Mouse (Mus musculus) CH12F3 (cell line): ENCODE measurements around the gene S100a7a.

Experiments
- in situ Hi-C: fragments of 300-500 bp; cut with MboI; formaldehyde crosslinking; loops from 2 replicates; pipeline ENCODE4 v1.14.3; 2020; ENCODE audit warnings: low sequenced_read_pairs

S100a7a gene

GRCm38 (mm10) chr3:90653717-90654116, at the start of gene S100a7a:
TSS of gene S100a7a (plus strand) at chr3:90654017.
- in situ Hi-C loops: no loop called here

GRCm38 (mm10) chr3:90604416-90604815, 49.4 kb upstream of the S100a7a start:
- in situ Hi-C loops: no loop called here

GRCm38 (mm10) chr3:90605049-90605448, 48.8 kb upstream of the S100a7a start:
- in situ Hi-C loops: no loop called here

DNA sequence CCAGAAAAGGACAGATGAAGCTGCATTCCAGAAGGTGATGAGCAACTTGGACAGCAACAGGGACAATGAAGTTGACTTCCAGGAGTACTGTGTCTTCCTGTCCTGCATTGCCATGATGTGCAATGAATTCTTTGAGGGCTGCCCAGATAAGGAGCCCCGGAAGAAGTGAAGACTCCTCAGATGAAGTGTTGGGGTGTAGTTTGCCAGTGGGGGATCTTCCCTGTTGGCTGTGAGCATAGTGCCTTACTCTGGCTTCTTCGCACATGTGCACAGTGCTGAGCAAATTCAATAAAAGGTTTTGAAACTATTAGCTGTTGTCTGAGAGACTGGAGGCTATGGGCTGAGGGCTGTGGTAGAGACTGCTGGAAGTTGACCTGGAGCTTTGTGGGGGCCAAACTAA, 48.1 kb upstream of the S100a7a start:
- in situ Hi-C loops: no loop called here

GRCm38 (mm10) chr3:90606185-90606584, 47.6 kb upstream of the S100a7a start:
- in situ Hi-C loops: no loop called here

- in situ Hi-C loops: no loop called here
These were observed 46.5 kb upstream of the S100a7a start for GRCm38 (mm10) chr3:90607361-90607760.

DNA sequence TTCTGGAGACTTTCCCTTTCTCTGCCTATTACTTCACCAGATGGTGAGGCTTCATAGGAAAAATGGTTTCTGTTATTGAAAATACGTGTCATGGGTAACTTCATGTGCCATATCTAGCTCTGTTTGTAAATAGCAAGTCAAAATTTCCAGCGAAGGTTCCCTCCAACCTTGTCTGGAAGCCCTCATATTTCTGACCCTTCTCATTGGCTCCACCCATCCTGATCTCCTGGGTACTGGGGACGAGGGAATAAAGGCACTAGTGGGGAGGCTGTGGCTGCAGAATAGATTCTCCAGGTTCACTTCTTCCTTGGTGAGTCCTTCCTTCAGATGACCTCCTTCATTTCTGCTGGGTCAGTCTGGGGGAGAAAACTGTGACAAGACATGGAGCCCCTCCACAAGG, 45.6 kb upstream of the S100a7a start, which contains the start of gene S100a5:
Gene S100a5, plus strand, starts transcription at position 301 of the 400 bp plus-strand sequence.
- in situ Hi-C loops: no loop called here

DNA sequence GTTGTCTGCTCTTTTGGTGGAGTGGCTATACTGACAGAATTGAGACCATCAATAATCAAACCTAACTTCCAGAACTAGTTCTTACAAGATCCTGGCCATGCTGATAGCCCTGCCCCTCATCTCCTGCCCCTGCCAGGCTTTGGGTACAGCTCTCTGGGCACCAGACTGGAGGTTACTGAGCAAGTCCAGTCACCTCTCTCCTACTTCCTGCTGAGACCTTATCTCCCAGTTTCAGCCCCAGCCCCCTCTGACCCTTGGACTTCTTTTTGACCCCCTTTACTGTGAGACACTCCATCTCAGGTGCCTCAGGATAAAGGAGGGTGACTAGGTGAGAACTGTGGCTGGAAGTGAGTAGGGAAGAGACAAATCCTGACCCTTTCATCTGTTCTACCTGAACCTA, 44.7 kb upstream of the S100a7a start:
- in situ Hi-C loops: no loop called here

GRCm38 (mm10) chr3:90611494-90611893, 42.3 kb upstream of the S100a7a start:
- in situ Hi-C loops: no loop called here

DNA sequence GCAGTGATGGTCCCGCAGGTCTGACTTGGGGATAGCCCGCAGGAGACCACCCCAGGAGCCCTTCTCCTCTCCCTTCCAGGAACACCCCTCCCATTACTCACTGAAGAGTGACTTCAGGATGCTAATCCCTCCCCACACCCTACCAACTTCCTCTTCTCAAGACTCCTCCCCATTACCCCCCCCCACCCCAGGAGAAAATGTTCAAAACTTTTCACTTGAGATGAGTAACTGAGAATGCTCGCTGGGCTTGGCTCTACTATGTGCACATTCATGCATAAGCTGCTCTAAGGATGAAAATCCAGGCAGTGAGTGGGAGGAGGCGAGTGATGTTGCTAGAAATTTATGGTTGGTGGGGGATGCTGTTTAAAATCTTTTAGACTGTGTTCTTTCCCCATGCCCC, 41.8 kb upstream of the S100a7a start:
- in situ Hi-C loops: no loop called here

- in situ Hi-C loops: no loop called here
These were observed 41.0 kb upstream of the S100a7a start, which contains the start of gene S100a6 for GRCm38 (mm10) chr3:90612728-90613291. TSS of gene S100a6 (plus strand) at chr3:90612882.

GRCm38 (mm10) chr3:90613461-90614147, 40.2 kb upstream of the S100a7a start:
- in situ Hi-C loops: no loop called here

DNA sequence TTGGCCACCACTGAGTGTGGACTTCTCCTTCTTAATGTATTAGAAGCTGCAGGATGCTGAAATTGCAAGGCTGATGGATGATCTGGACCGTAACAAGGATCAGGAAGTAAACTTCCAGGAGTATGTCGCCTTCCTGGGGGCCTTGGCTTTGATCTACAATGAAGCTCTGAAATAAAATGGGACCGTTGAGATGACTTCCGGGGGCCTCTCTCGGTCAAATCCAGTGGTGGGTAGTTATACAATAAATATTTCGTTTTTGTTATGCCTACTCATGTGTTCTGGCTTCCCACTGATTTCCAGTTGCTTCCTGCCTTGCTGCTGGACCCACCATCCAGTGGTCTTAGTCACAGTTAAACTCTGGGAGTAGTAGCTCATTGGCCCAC, 39.7 kb upstream of the S100a7a start:
- in situ Hi-C loops: no loop called here

DNA sequence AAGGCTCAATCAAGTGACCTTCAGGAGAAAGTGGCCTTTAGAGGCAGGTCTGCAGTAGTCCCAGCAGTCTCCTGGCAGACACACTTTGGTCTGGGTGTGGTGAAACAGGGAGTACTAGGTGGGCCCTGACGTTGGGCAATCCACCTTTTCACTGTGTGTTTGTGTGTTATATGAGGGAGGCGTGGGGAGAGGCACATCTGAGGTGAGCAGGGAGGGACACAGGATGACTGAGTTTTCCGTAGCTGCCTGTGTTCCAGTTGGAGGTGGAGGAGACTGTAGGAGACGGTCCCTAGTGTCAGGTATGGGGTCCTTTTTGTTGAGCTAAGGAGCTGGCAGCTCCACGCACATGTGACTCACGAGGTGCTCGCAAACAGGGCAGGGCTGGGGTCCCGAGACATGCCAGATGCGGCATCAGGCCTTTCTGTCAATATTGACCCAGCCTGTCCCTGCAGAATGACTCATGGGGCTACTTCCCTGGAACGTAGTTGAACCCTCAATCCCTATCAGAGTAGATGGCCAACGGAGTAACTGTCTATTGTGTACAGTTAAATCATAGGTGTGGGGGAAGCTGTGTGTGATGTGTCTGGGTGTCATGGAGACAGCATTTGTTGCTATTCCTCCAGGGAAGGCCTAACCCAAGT, 39.1 kb upstream of the S100a7a start:
- in situ Hi-C loops: no loop called here

GRCm38 (mm10) chr3:90615415-90615814, 38.4 kb upstream of the S100a7a start:
- in situ Hi-C loops: no loop called here

- in situ Hi-C loops: no loop called here
These were observed 37.9 kb upstream of the S100a7a start for GRCm38 (mm10) chr3:90615911-90616310.

DNA sequence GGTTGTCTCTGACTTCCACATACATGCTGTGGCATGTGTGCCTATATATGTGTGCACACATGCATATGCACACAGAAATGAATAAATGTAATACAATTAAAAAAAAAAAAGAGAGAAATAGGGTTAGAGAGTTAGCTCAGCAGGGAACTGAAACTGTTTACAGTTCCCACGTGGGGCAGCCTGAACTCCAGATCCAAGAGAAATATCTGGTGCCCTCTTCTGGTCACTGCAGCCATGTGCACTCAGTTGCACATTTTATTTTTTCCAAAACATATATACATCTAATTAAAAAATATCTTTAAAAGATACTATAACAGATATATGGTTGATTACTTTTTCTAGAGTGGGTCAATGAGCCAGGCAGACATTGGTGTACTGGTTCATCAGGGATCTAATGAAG, 36.2 kb upstream of the S100a7a start:
- in situ Hi-C loops: no loop called here

GRCm38 (mm10) chr3:90621552-90621951, 32.3 kb upstream of the S100a7a start:
- in situ Hi-C loops: no loop called here

DNA sequence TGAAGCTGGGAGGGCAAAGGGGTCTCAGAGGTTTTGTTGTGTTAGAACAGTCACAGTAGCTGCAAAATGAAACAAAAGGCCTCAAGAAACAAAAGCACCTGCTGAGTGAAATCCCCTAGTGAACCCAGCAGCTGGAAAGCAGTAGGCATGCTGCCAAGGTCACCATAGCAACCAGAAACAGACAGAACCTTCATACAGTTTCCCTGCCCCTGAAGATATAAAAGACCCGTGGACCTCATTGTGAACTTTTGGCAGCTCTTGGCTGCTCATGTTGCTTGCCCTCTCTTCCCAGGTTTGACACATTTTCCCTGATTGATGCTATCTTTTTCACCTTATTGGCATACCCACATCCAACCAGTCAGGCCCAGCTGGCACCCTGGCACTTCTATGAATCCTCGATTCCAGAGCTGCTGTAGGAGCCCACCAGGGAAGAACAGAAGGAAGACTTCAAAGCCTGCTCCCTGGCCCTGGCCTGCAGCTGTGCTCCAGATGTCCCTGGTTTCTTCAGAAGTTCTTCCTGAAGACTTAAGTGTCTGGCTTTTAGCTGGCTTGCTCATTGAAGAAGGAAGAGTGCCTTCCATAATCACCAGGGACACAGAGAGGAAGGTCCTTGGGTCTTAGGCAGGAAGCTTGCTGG, 30.3 kb upstream of the S100a7a start:
- in situ Hi-C loops: no loop called here

DNA sequence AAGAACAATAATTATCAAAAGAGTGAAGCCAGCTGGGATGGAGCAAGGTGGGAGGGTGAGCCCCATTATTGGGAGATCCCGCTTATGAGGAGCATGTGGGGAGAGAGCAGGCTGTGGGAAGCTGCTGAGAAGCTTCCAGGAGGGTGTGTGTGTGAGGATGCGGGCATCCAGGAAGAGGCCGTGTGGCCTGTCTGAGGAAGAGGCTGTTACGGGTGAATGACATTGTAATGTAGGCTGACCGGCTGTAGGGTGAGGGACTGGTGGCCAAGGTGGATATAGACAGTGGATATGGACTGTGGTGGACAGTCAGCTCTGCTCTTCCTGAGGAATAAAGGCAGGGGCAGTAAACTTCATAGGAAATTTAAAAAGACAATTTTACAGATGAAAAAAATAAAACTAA, 28.3 kb upstream of the S100a7a start:
- in situ Hi-C loops: no loop called here

DNA sequence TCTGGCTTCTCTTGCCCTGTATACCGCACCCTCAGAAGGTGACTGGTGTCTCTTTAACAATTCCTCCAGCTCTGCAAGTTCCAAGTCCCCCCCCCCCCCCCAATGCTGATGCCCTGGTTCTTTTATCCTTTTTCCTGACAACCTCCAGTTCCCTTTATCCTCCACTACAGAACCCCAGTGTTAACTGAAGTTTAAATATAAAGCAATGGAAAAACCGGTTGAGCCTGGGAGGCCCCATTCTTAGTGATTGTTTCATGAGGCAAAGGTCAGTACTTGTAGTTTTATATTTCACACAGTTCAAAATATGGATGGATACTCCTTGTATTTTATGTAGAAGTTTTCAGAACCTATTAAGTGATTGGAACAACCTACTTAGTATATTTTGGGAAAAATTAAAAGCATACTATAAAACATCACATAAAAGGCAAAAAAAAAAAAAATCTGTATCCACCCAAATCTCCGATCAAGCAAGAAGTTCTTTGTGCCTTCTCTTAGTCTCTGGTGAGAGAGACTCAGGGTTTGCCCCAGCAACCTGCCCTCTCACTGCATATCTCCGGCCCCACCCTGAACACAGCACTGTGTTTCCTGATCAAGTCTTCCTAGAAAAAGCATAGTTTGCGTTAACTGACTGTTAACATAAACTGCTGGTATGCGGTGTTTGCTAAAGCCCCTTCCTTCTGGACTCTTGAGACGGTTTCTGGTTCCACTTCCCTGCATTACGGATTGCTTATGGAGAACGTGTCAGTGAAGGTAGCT, 27.4 kb upstream of the S100a7a start:
- in situ Hi-C loops: no loop called here
